15 mouse cellular contexts compared by ENCODE assay signal in genomic region chr15:64026855-64027254, GRCm38 (mm10).
"Had no signal": no experiment of that assay in that cellular context is flagged by ENCODE, and none has a peak within 500 bp of the region (broad histone marks: within the 10 kb centered on the region; RNA-seq: fewer than 3 reads in every experiment).

No protein-coding gene starts in this region.

- H3K9ac ChIP-seq: liver, embryonic 13.5 days; liver, postnatal 0 days; lung, embryonic 15.5 days; stomach, embryonic 15.5 days had no signal

- H3K9me3 ChIP-seq: liver, embryonic 13.5 days; lung, embryonic 15.5 days; megakaryocyte, embryonic 14.5 days; stomach, embryonic 15.5 days had no signal

- DNase-seq: kidney, adult 8-10 months; kidney, postnatal 25 days; liver; liver, embryonic 13.5 days; liver, postnatal 0 days; lung, postnatal 14 days; thymus, adult 2 months; thymus, postnatal 36 days had no signal

- ATAC-seq: liver, postnatal 0 days; midbrain, embryonic 16.5 days had no signal

- H3K4me3 ChIP-seq: left cerebral cortex, adult 2 months; liver, embryonic 13.5 days; lung, embryonic 15.5 days; megakaryocyte, embryonic 14.5 days; stomach, embryonic 15.5 days had no signal

- H3K36me3 ChIP-seq: liver, embryonic 13.5 days; lung, embryonic 15.5 days; stomach, embryonic 15.5 days had no signal

- H3K4me2 ChIP-seq: liver, embryonic 13.5 days; lung, embryonic 15.5 days; midbrain, embryonic 11.5 days; stomach, embryonic 15.5 days had no signal

- H3K27me3 ChIP-seq: liver, embryonic 13.5 days; lung, embryonic 15.5 days; megakaryocyte, embryonic 14.5 days; stomach, embryonic 15.5 days had no signal

- H3K27ac ChIP-seq: left cerebral cortex, adult 2 months; liver, embryonic 13.5 days; lung, embryonic 15.5 days; macrophage; stomach, embryonic 15.5 days had no signal
